11 mouse cellular contexts compared by ENCODE assay signal in genomic region chr11:98738428-98738911, GRCm38 (mm10). TPM values are rescaled to one million over a fixed set of nuclear protein-coding genes. Genes with fewer than 3 reads are reported as not detected.
DNase-seq lines count a peak whose midpoint lies in the region; ATAC-seq lines count a peak whose summit lies in the region.
"Had no signal": no experiment of that assay in that cellular context is flagged by ENCODE, and none has a peak within 500 bp of the region (broad histone marks: within the 10 kb centered on the region; RNA-seq: fewer than 3 reads in every experiment).

No protein-coding gene starts in this region.

- no peaks in the 10 kb centered on the region for H3K9me3 ChIP-seq in hindbrain, embryonic 13.5 days
- H3K9me3 ChIP-seq in midbrain, embryonic 11.5 days (ENCODE audit: control insufficient read depth, low read length): 0 out of 2 replicates have a peak, but pooled peaks cover 2% of the 10 kb centered on the region

- no peaks in the 10 kb centered on the region for H3K27me3 ChIP-seq in hindbrain, embryonic 13.5 days
- H3K27me3 ChIP-seq in midbrain, embryonic 11.5 days (ENCODE audit: control insufficient read depth, insufficient read depth, low read length): no peaks in the 10 kb centered on the region

- peak overlapping the region; percentile 100 for H3K27ac ChIP-seq in hindbrain, embryonic 13.5 days
- H3K27ac ChIP-seq in midbrain, embryonic 11.5 days (ENCODE audit: low read depth, low read length): no peak overlapping the region; the same call in 1 of the 2 replicates

- no peaks in the 10 kb centered on the region for H3K36me3 ChIP-seq in hindbrain, embryonic 13.5 days
- no peaks in the 10 kb centered on the region for H3K36me3 ChIP-seq in midbrain, embryonic 11.5 days (ENCODE audit: control insufficient read depth, insufficient read depth, low read length)

- no peak overlapping the region for H3K4me3 ChIP-seq in hindbrain, embryonic 13.5 days
- no peak overlapping the region for H3K4me3 ChIP-seq in midbrain, embryonic 11.5 days (ENCODE audit: low read depth, low read length)

- peaks cover 44% of the 10 kb centered on the region for H3K4me1 ChIP-seq in hindbrain, embryonic 13.5 days (replicated peaks)
- H3K4me1 ChIP-seq in midbrain, embryonic 11.5 days (ENCODE audit: control insufficient read depth, insufficient read depth, low read length): peaks cover 25% of the 10 kb centered on the region

- ATAC-seq in hindbrain, embryonic 13.5 days (ENCODE audit: low FRiP score): no peak
- no peak for ATAC-seq in midbrain, embryonic 11.5 days (ENCODE audit: low FRiP score)

- no peak overlapping the region for H3K4me2 ChIP-seq in hindbrain, embryonic 13.5 days
- H3K4me2 ChIP-seq in midbrain, embryonic 11.5 days: no peak overlapping the region

- 17% methylated on average over 4 of the region's 4 CpGs for WGBS in hindbrain, embryonic 13.5 days
- 15% methylated on average over 4 of the region's 4 CpGs for WGBS in midbrain, embryonic 11.5 days

- peak overlapping the region; percentile 43; the same call in 1 of the 2 replicates for H3K9ac ChIP-seq in hindbrain, embryonic 13.5 days
- H3K9ac ChIP-seq in midbrain, embryonic 11.5 days (ENCODE audit: low read length): peak overlapping the region; percentile 47

- peak; percentile 82 to 88 for DNase-seq in cerebellum, postnatal 10 days
- DNase-seq in cerebellum, adult 8-10 months: no peak
- DNase-seq in MN1 (ENCODE audit: low spot score): peak; percentile 36
- DNase-seq in midbrain, embryonic 11.5 days (ENCODE audit: low spot score, missing footprints): no peak
- no peak for DNase-seq in kidney, adult 11 months
- no peak for DNase-seq in adrenal gland, postnatal 14 days
- DNase-seq in adrenal gland, adult 2 months: no peak
- DNase-seq: spleen, adult 18-20 months had no signal

RNA-seq across cellular contexts. Expression of gene Thra, which starts 2.0 kb away (rescaled TPM):
- polyA plus RNA-seq in hindbrain, embryonic 13.5 days (2015; fragmentation: Nextera tagmentation; extraction: Ambion mirVana): 117 and 122 TPM in 2 replicates
- 21.9 and 23.7 TPM in 2 replicates for polyA plus RNA-seq in midbrain, embryonic 11.5 days (2014; fragmentation: Nextera tagmentation; extraction: Ambion mirVana)
- 106 and 124 TPM in 2 replicates for total RNA-seq in adrenal gland, postnatal 14 days (2021)
- total RNA-seq in adrenal gland, adult 2 months (2021): 10 to 100 TPM; 84.6 to 86.1 TPM
- polyA plus RNA-seq in adrenal gland, adult 2 months (2012; rRNA removed): 105 and 132 TPM in 2 replicates

RNA-seq across cellular contexts. Expression of gene Med24, which starts 9.2 kb away (rescaled TPM):
- polyA plus RNA-seq in hindbrain, embryonic 13.5 days (2015; fragmentation: Nextera tagmentation; extraction: Ambion mirVana): 72.4 and 75.2 TPM in 2 replicates
- 66.1 and 67.1 TPM in 2 replicates for polyA plus RNA-seq in midbrain, embryonic 11.5 days (2014; fragmentation: Nextera tagmentation; extraction: Ambion mirVana)
- total RNA-seq in adrenal gland, postnatal 14 days (2021): 47.4 and 55.5 TPM in 2 replicates
- total RNA-seq in adrenal gland, adult 2 months (2021): 10 to 100 TPM; 45.3 to 55.1 TPM
- 74.3 and 99.6 TPM in 2 replicates for polyA plus RNA-seq in adrenal gland, adult 2 months (2012; rRNA removed)

RNA-seq across cellular contexts. Expression of gene Nr1d1, which starts 36.7 kb away (rescaled TPM):
- 1.9 and 2.4 TPM in 2 replicates for polyA plus RNA-seq in hindbrain, embryonic 13.5 days (2015; fragmentation: Nextera tagmentation; extraction: Ambion mirVana)
- polyA plus RNA-seq in midbrain, embryonic 11.5 days (2014; fragmentation: Nextera tagmentation; extraction: Ambion mirVana): 0.93 and 1.2 TPM in 2 replicates
- 32.9 and 51.0 TPM in 2 replicates for total RNA-seq in adrenal gland, postnatal 14 days (2021)
- 100 to 1,000 TPM; 135 to 155 TPM for total RNA-seq in adrenal gland, adult 2 months (2021)
- polyA plus RNA-seq in adrenal gland, adult 2 months (2012; rRNA removed): 404 and 577 TPM in 2 replicates

RNA-seq across cellular contexts. Expression of gene Csf3, which starts 37.4 kb away (rescaled TPM):
- not detected in 2 replicates for polyA plus RNA-seq in hindbrain, embryonic 13.5 days (2015; fragmentation: Nextera tagmentation; extraction: Ambion mirVana)
- not detected in 2 replicates for polyA plus RNA-seq in midbrain, embryonic 11.5 days (2014; fragmentation: Nextera tagmentation; extraction: Ambion mirVana)
- total RNA-seq in adrenal gland, postnatal 14 days (2021): not detected in 2 replicates
- not detected for total RNA-seq in adrenal gland, adult 2 months (2021)
- polyA plus RNA-seq in adrenal gland, adult 2 months (2012; rRNA removed): 0.26 TPM in 1 of 2 replicates, not detected in the other
- polyA plus RNA-seq: frontal cortex, adult 2 months; lung, embryonic 16.5 days had no signal

RNA-seq across cellular contexts. Expression of gene Psmd3, which starts 56.1 kb away (rescaled TPM):
- 176 and 182 TPM in 2 replicates for polyA plus RNA-seq in hindbrain, embryonic 13.5 days (2015; fragmentation: Nextera tagmentation; extraction: Ambion mirVana)
- 142 and 155 TPM in 2 replicates for polyA plus RNA-seq in midbrain, embryonic 11.5 days (2014; fragmentation: Nextera tagmentation; extraction: Ambion mirVana)
- total RNA-seq in adrenal gland, postnatal 14 days (2021): 114 TPM in 2 replicates
- total RNA-seq in adrenal gland, adult 2 months (2021): 100 to 1,000 TPM; 128 to 130 TPM
- polyA plus RNA-seq in adrenal gland, adult 2 months (2012; rRNA removed): 177 and 195 TPM in 2 replicates

Comparison
In these comparisons a context has a peak if more than half of its experiments do, and no peak if none do; other contexts are left out.
1. DNase-seq: peak in cerebellum, postnatal 10 days (2 of 2) and MN1 (single experiment); none in cerebellum, adult 8-10 months (single experiment), midbrain, embryonic 11.5 days (single experiment), kidney, adult 11 months (single experiment), adrenal gland, postnatal 14 days (single experiment) and adrenal gland, adult 2 months (single experiment).
2. RNA of gene Nr1d1, which starts 36.7 kb away (polyA plus RNA-seq): 404 to 577 TPM in adrenal gland, adult 2 months; 1.9 to 2.4 TPM in hindbrain, embryonic 13.5 days and 0.93 to 1.2 TPM in midbrain, embryonic 11.5 days; every median in the first group is over 100 times any median in the second.